In the genomic region with DNA sequence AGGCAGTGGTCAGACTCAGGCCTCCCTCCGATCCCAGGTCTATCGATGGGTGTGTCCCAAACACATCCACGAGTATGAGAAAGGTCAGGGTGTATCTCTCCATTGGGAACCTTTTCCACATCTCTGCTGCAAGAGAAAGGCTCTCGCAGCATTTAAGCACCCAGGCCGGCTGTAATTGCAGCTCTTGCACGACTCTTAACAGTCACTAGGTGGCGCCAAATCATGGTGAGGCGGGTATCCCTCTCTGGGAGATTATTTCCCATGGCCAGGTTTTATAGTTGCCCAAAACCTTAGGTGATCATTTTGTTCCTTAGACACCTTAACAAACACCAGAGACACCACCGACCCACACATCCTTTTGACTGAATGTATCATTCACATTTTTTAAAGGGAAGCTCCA, we compare ENCODE assay signal across 10 mouse cellular contexts. TPM values are rescaled to one million over a fixed set of nuclear protein-coding genes. Genes with fewer than 3 reads are reported as not detected.
DNase-seq lines count a peak whose midpoint lies in the region; ATAC-seq and TF ChIP-seq lines count a peak whose summit lies in the region.
"Had no signal": no experiment of that assay in that cellular context is flagged by ENCODE, and none has a peak within 500 bp of the region (broad histone marks: within the 10 kb centered on the region; RNA-seq: fewer than 3 reads in every experiment).

No protein-coding gene starts in this region.

- TF ChIP-seq EP300 in ES-Bruce4 (IDR thresholded peaks at IDR 0.05; ENCODE audit: insufficient read depth, low read depth, low read length), result no peak

- no peaks in the 10 kb centered on the region for H3K9me3 ChIP-seq in intestine, postnatal 0 days (ENCODE audit: control insufficient read depth)
- H3K9me3 ChIP-seq in intestine, embryonic 16.5 days (ENCODE audit: control insufficient read depth, low read length), result no peaks in the 10 kb centered on the region
- H3K9me3 ChIP-seq in ES-Bruce4 (replicated peaks; ENCODE audit: control insufficient read depth, insufficient read depth, low read length, poor library complexity, severe bottlenecking), result no peaks in the 10 kb centered on the region
- no peaks in the 10 kb centered on the region for H3K9me3 ChIP-seq in forebrain, embryonic 14.5 days (replicated peaks; ENCODE audit: control insufficient read depth, low read length)
- H3K9me3 ChIP-seq: liver, embryonic 13.5 days; stomach, embryonic 15.5 days had no signal

- no peak overlapping the region for H3K27ac ChIP-seq in intestine, postnatal 0 days (ENCODE audit: low read depth, low read length)
- no peak overlapping the region for H3K27ac ChIP-seq in intestine, embryonic 16.5 days (ENCODE audit: low read length)
- no peak overlapping the region for H3K27ac ChIP-seq in ES-Bruce4 (ENCODE audit: insufficient read depth, low read length)
- H3K27ac ChIP-seq in forebrain, embryonic 14.5 days (ENCODE audit: low read depth, low read length), result no peak overlapping the region
- no peak overlapping the region for H3K27ac ChIP-seq in olfactory bulb, adult 2 months (ENCODE audit: insufficient read depth, low read depth, low read length)
- H3K27ac ChIP-seq: liver, embryonic 13.5 days; stomach, embryonic 15.5 days had no signal

- H3K9ac ChIP-seq in intestine, postnatal 0 days (ENCODE audit: low read depth, low read length), result no peak overlapping the region
- H3K9ac ChIP-seq in intestine, embryonic 16.5 days (ENCODE audit: low read depth, low read length), result no peak overlapping the region
- H3K9ac ChIP-seq in ES-Bruce4 (ENCODE audit: low read depth, poor library complexity, severe bottlenecking), result no peak overlapping the region
- H3K9ac ChIP-seq in forebrain, embryonic 14.5 days (ENCODE audit: low read length), result no peak overlapping the region
- H3K9ac ChIP-seq: liver, embryonic 13.5 days; stomach, embryonic 15.5 days had no signal

- H3K4me1 ChIP-seq in intestine, postnatal 0 days (replicated peaks; ENCODE audit: control insufficient read depth, insufficient read depth, low read length), result no peaks in the 10 kb centered on the region
- no peaks in the 10 kb centered on the region for H3K4me1 ChIP-seq in intestine, embryonic 16.5 days (ENCODE audit: control insufficient read depth, insufficient read depth, low read length)
- H3K4me1 ChIP-seq in ES-Bruce4 (ENCODE audit: control insufficient read depth, insufficient read depth, low read length), result no peaks in the 10 kb centered on the region
- H3K4me1 ChIP-seq in forebrain, embryonic 14.5 days (ENCODE audit: control insufficient read depth, insufficient read depth, low read length), result no peaks in the 10 kb centered on the region
- H3K4me1 ChIP-seq in olfactory bulb, adult 2 months (ENCODE audit: control insufficient read depth, insufficient read depth, low read length), result no peaks in the 10 kb centered on the region
- H3K4me1 ChIP-seq: liver, embryonic 13.5 days; stomach, embryonic 15.5 days had no signal

- H3K27me3 ChIP-seq in intestine, postnatal 0 days (replicated peaks; ENCODE audit: control insufficient read depth, insufficient read depth, low read length), result no peaks in the 10 kb centered on the region
- H3K27me3 ChIP-seq in intestine, embryonic 16.5 days (replicated peaks; ENCODE audit: control insufficient read depth, insufficient read depth, low read length), result no peaks in the 10 kb centered on the region
- H3K27me3 ChIP-seq in ES-Bruce4 (ENCODE audit: control insufficient read depth, insufficient read depth, low read length, poor library complexity, severe bottlenecking), result no peaks in the 10 kb centered on the region
- no peaks in the 10 kb centered on the region for H3K27me3 ChIP-seq in forebrain, embryonic 14.5 days (replicated peaks; ENCODE audit: control insufficient read depth, insufficient read depth, low read length)
- H3K27me3 ChIP-seq: liver, embryonic 13.5 days; stomach, embryonic 15.5 days had no signal

- DNase-seq in c-Kit-positive CD71-positive TER-119-negative erythroid progenitor cells, embryonic 14.5 days (ENCODE audit: low read depth), result peak; percentile 2
- DNase-seq in forebrain, embryonic 14.5 days (ENCODE audit: low spot score), result peak; percentile 67
- DNase-seq in layer of hippocampus, adult 9-10 months (ENCODE audit: low spot score), result peak; percentile 31
- DNase-seq in MN1 (ENCODE audit: low spot score), result no peak
- DNase-seq: liver, embryonic 13.5 days had no signal

- H3K4me3 ChIP-seq in intestine, postnatal 0 days (ENCODE audit: low read depth, low read length), result no peak overlapping the region
- no peak overlapping the region for H3K4me3 ChIP-seq in intestine, embryonic 16.5 days (ENCODE audit: low read length)
- H3K4me3 ChIP-seq in ES-Bruce4 (ENCODE audit: low read depth, low read length), result no peak overlapping the region
- no peak overlapping the region for H3K4me3 ChIP-seq in forebrain, embryonic 14.5 days (ENCODE audit: low read depth, low read length)
- H3K4me3 ChIP-seq in olfactory bulb, adult 2 months (ENCODE audit: insufficient read depth, low read depth, low read length), result no peak overlapping the region
- H3K4me3 ChIP-seq: liver, embryonic 13.5 days; stomach, embryonic 15.5 days had no signal

- no peak for ATAC-seq in intestine, postnatal 0 days
- ATAC-seq in intestine, embryonic 16.5 days, result no peak
- 0 out of 2 replicates have a peak, but pooled peaks have one; percentile 4 for ATAC-seq in forebrain, embryonic 14.5 days

- peak; percentile 80 for TF ChIP-seq CTCF in intestine, postnatal 0 days (IDR thresholded peaks at IDR 0.05; ENCODE audit: low read depth)
- TF ChIP-seq CTCF in ES-Bruce4 (IDR thresholded peaks at IDR 0.05; ENCODE audit: low read depth, low read length), result peak; percentile 71
- TF ChIP-seq CTCF in olfactory bulb, adult 2 months (IDR thresholded peaks at IDR 0.05; ENCODE audit: insufficient read depth, low read depth, low read length), result peak; percentile 24; the same call in 1 of the 2 replicates

- no peaks in the 10 kb centered on the region for H3K36me3 ChIP-seq in intestine, postnatal 0 days (ENCODE audit: control insufficient read depth, insufficient read depth)
- no peaks in the 10 kb centered on the region for H3K36me3 ChIP-seq in intestine, embryonic 16.5 days (ENCODE audit: control insufficient read depth, insufficient read depth, low read length)
- H3K36me3 ChIP-seq in ES-Bruce4 (ENCODE audit: control insufficient read depth, insufficient read depth, low read length, poor library complexity, severe bottlenecking), result no peaks in the 10 kb centered on the region
- H3K36me3 ChIP-seq in forebrain, embryonic 14.5 days (ENCODE audit: control insufficient read depth, insufficient read depth, low read length), result no peaks in the 10 kb centered on the region
- H3K36me3 ChIP-seq: liver, embryonic 13.5 days; stomach, embryonic 15.5 days had no signal

- WGBS in intestine, postnatal 0 days, result 14% methylated on average over 9 of the region's 9 CpGs
- WGBS in intestine, embryonic 16.5 days, result 10% methylated on average over 9 of the region's 9 CpGs
- WGBS in forebrain, embryonic 14.5 days, result 16% methylated on average over 9 of the region's 9 CpGs
- 18% methylated on average over 9 of the region's 9 CpGs for WGBS in olfactory bulb, adult 2 months

- no peak for TF ChIP-seq POLR2A in ES-Bruce4 (IDR thresholded peaks at IDR 0.05; ENCODE audit: insufficient read depth, low read length)
- no peak for TF ChIP-seq POLR2A in olfactory bulb, adult 2 months (IDR thresholded peaks at IDR 0.05; ENCODE audit: insufficient read depth, low read depth, low read length)

- no peak overlapping the region for H3K4me2 ChIP-seq in intestine, postnatal 0 days (replicated peaks; ENCODE audit: low read depth)
- no peak overlapping the region for H3K4me2 ChIP-seq in intestine, embryonic 16.5 days (ENCODE audit: low read depth, low read length)
- H3K4me2 ChIP-seq in forebrain, embryonic 14.5 days (ENCODE audit: low read length), result no peak overlapping the region
- H3K4me2 ChIP-seq: liver, embryonic 13.5 days; stomach, embryonic 15.5 days had no signal

RNA-seq across cellular contexts. Expression of gene Rbp3, which starts 5.5 kb away (rescaled TPM):
- polyA plus RNA-seq in intestine, postnatal 0 days (2015; fragmentation: Nextera tagmentation; extraction: Ambion mirVana), result not detected in 2 replicates
- not detected in 2 replicates for polyA plus RNA-seq in intestine, embryonic 16.5 days (2015; fragmentation: Nextera tagmentation; extraction: Ambion mirVana)
- not detected in 2 replicates for polyA plus RNA-seq in ES-Bruce4 (2011; ENCODE audit: insufficient read depth, insufficient read length, low read depth, missing spikeins)
- not detected in 2 replicates for polyA plus RNA-seq in forebrain, embryonic 14.5 days (2014; fragmentation: Nextera tagmentation; extraction: Ambion mirVana)
- not detected in 2 replicates for polyA plus RNA-seq in olfactory bulb, adult 2 months (2012; ENCODE audit: insufficient read depth, insufficient read length, low replicate concordance, missing spikeins)
- polyA plus RNA-seq: stomach, embryonic 15.5 days had no signal

RNA-seq across cellular contexts. Expression of gene Gdf2, which starts 18.5 kb away (rescaled TPM):
- not detected in 2 replicates for polyA plus RNA-seq in intestine, postnatal 0 days (2015; fragmentation: Nextera tagmentation; extraction: Ambion mirVana)
- polyA plus RNA-seq in intestine, embryonic 16.5 days (2015; fragmentation: Nextera tagmentation; extraction: Ambion mirVana), result 0.11 and 0.34 TPM in 2 replicates
- not detected in 2 replicates for polyA plus RNA-seq in ES-Bruce4 (2011; ENCODE audit: insufficient read depth, insufficient read length, low read depth, missing spikeins)
- polyA plus RNA-seq in forebrain, embryonic 14.5 days (2014; fragmentation: Nextera tagmentation; extraction: Ambion mirVana), result not detected in 2 replicates
- polyA plus RNA-seq in olfactory bulb, adult 2 months (2012; ENCODE audit: insufficient read depth, insufficient read length, low replicate concordance, missing spikeins), result not detected in 2 replicates

RNA-seq across cellular contexts. Expression of gene Zfp488, which starts 19.2 kb away (rescaled TPM):
- 0.07 and 0.09 TPM in 2 replicates for polyA plus RNA-seq in intestine, postnatal 0 days (2015; fragmentation: Nextera tagmentation; extraction: Ambion mirVana)
- 0.12 TPM in 2 replicates for polyA plus RNA-seq in intestine, embryonic 16.5 days (2015; fragmentation: Nextera tagmentation; extraction: Ambion mirVana)
- polyA plus RNA-seq in ES-Bruce4 (2011; ENCODE audit: insufficient read depth, insufficient read length, low read depth, missing spikeins), result not detected in 2 replicates
- polyA plus RNA-seq in forebrain, embryonic 14.5 days (2014; fragmentation: Nextera tagmentation; extraction: Ambion mirVana), result 0.09 and 0.15 TPM in 2 replicates
- polyA plus RNA-seq in olfactory bulb, adult 2 months (2012; ENCODE audit: insufficient read depth, insufficient read length, low replicate concordance, missing spikeins), result not detected in 2 replicates
- polyA plus RNA-seq: liver, embryonic 13.5 days had no signal

RNA-seq across cellular contexts. Expression of gene Gdf10, which starts 36.0 kb away (rescaled TPM):
- polyA plus RNA-seq in intestine, postnatal 0 days (2015; fragmentation: Nextera tagmentation; extraction: Ambion mirVana), result 4.4 TPM in 2 replicates
- 6.6 and 6.9 TPM in 2 replicates for polyA plus RNA-seq in intestine, embryonic 16.5 days (2015; fragmentation: Nextera tagmentation; extraction: Ambion mirVana)
- 0.17 TPM in 1 of 2 replicates, not detected in the other for polyA plus RNA-seq in ES-Bruce4 (2011; ENCODE audit: insufficient read depth, insufficient read length, low read depth, missing spikeins)
- polyA plus RNA-seq in forebrain, embryonic 14.5 days (2014; fragmentation: Nextera tagmentation; extraction: Ambion mirVana), result 2.6 and 3.2 TPM in 2 replicates
- polyA plus RNA-seq in olfactory bulb, adult 2 months (2012; ENCODE audit: insufficient read depth, insufficient read length, low replicate concordance, missing spikeins), result not detected in 2 replicates

RNA-seq across cellular contexts. Expression of gene Gm30083, which starts 55.6 kb away (rescaled TPM):
- not detected in 2 replicates for polyA plus RNA-seq in intestine, postnatal 0 days (2015; fragmentation: Nextera tagmentation; extraction: Ambion mirVana)
- polyA plus RNA-seq in intestine, embryonic 16.5 days (2015; fragmentation: Nextera tagmentation; extraction: Ambion mirVana), result not detected in 2 replicates
- not detected in 2 replicates for polyA plus RNA-seq in ES-Bruce4 (2011; ENCODE audit: insufficient read depth, insufficient read length, low read depth, missing spikeins)
- polyA plus RNA-seq in forebrain, embryonic 14.5 days (2014; fragmentation: Nextera tagmentation; extraction: Ambion mirVana), result not detected in 2 replicates
- polyA plus RNA-seq in olfactory bulb, adult 2 months (2012; ENCODE audit: insufficient read depth, insufficient read length, low replicate concordance, missing spikeins), result not detected in 2 replicates
- polyA plus RNA-seq: liver, embryonic 13.5 days; stomach, embryonic 15.5 days had no signal

Comparison
In these comparisons a context has a peak if more than half of its experiments do, and no peak if none do; other contexts are left out.
1. CTCF ChIP-seq: peak in every context shown above with its lines; median percentile 80 in intestine, postnatal 0 days; 71 in ES-Bruce4; 24 in olfactory bulb, adult 2 months.